Mouse (Mus musculus): ENCODE results near the gene Abl2. TPM values are rescaled to one million over a fixed set of nuclear protein-coding genes. Genes with fewer than 3 reads are reported as not detected.

The Abl2 gene
- polyA plus RNA-seq, 2 experiments = 1.2 to 1.6 TPM

GRCm38 (mm10) chr1:156584175-156584574 is 25.6 kb downstream of the Abl2 start:
- no peak overlapping the region for H3K4me3 ChIP-seq (ENCODE audit: insufficient read depth in 1 of 2, low read depth in 2 of 2, low read length in 2 of 2)
- no peak overlapping the region for H3K27ac ChIP-seq
- 56% methylated on average over 1 of the region's 1 CpGs for WGBS (ENCODE audit: insufficient replicate concordance)
- H3K4me1 ChIP-seq (replicated peaks; ENCODE audit: control insufficient read depth in 2 of 2, insufficient read depth in 2 of 2, low read length in 1 of 2) = no peaks in the 10 kb centered on the region
- H3K27me3 ChIP-seq (ENCODE audit: control insufficient read depth, insufficient read depth, low read length) = no peaks in the 10 kb centered on the region
- H3K4me2 ChIP-seq (ENCODE audit: low read depth) = no peak overlapping the region
- H3K9me3 ChIP-seq (ENCODE audit: control insufficient read depth, low read length) = no peaks in the 10 kb centered on the region
- no peak for DNase-seq (ENCODE audit: low read depth in 3 of 3, low spot score in 3 of 3)
- TF ChIP-seq CTCF (IDR thresholded peaks at IDR 0.05; ENCODE audit: low read depth) (peak; percentile 28; the same call in 1 of the 2 replicates), EP300 (IDR thresholded peaks at IDR 0.05; ENCODE audit: low read depth) (no peak)
- no peak overlapping the region for H3K9ac ChIP-seq (replicated peaks)
- no peak for ATAC-seq (ENCODE audit: insufficient read depth)
- no peaks in the 10 kb centered on the region for H3K36me3 ChIP-seq (replicated peaks; ENCODE audit: control insufficient read depth, insufficient read depth, low read depth)

GRCm38 (mm10) chr1:156585512-156585911 is 26.9 kb downstream of the Abl2 start:
- 45% methylated on average over 3 of the region's 3 CpGs for WGBS (ENCODE audit: insufficient replicate concordance)
- H3K4me3 ChIP-seq (ENCODE audit: insufficient read depth in 1 of 2, low read depth in 2 of 2, low read length in 2 of 2) = no peak overlapping the region

GRCm38 (mm10) chr1:156589811-156590305 is 31.3 kb downstream of the Abl2 start:
- DNase-seq (ENCODE audit: low read depth in 3 of 3, low spot score in 3 of 3) = no peak

More at GRCm38 (mm10) chr1:156585512-156585911, 26.9 kb downstream of the Abl2 start:
- 0 out of 4 replicates have a peak, but pooled peaks cover 0 to 2% of the 10 kb centered on the region in 2 experiments for H3K4me1 ChIP-seq (replicated peaks; ENCODE audit: control insufficient read depth in 2 of 2, insufficient read depth in 2 of 2, low read length in 1 of 2)
- ATAC-seq (ENCODE audit: insufficient read depth) = no peak
- TF ChIP-seq EP300 (IDR thresholded peaks at IDR 0.05; ENCODE audit: low read depth) (no peak), CTCF (IDR thresholded peaks at IDR 0.05; ENCODE audit: low read depth) (no peak)
- H3K36me3 ChIP-seq (replicated peaks; ENCODE audit: control insufficient read depth, insufficient read depth, low read depth) = no peaks in the 10 kb centered on the region
- no peak overlapping the region for H3K9ac ChIP-seq (replicated peaks)
- H3K9me3 ChIP-seq (ENCODE audit: control insufficient read depth, low read length) = no peaks in the 10 kb centered on the region
- no peak overlapping the region for H3K27ac ChIP-seq
- DNase-seq (ENCODE audit: low read depth in 3 of 3, low spot score in 3 of 3) = no peak
- no peaks in the 10 kb centered on the region for H3K27me3 ChIP-seq (ENCODE audit: control insufficient read depth, insufficient read depth, low read length)
- no peak overlapping the region for H3K4me2 ChIP-seq (ENCODE audit: low read depth)

GRCm38 (mm10) chr1:156590357-156590756 is 31.8 kb downstream of the Abl2 start:
- Histone ChIP-seq H3K4me1 (replicated peaks; ENCODE audit: control insufficient read depth in 2 of 2, insufficient read depth in 2 of 2, low read length in 1 of 2) (0 out of 4 replicates have a peak, but pooled peaks cover 0 to 2% of the 10 kb centered on the region in 2 experiments), H3K36me3 (replicated peaks; ENCODE audit: control insufficient read depth, insufficient read depth, low read depth) (no peaks in the 10 kb centered on the region), H3K27me3 (ENCODE audit: control insufficient read depth, insufficient read depth, low read length) (no peaks in the 10 kb centered on the region), H3K4me3 (ENCODE audit: insufficient read depth in 1 of 2, low read depth in 2 of 2, low read length in 2 of 2) (no peak overlapping the region), H3K27ac (no peak overlapping the region), H3K4me2 (ENCODE audit: low read depth) (no peak overlapping the region), H3K9ac (replicated peaks) (no peak overlapping the region), H3K9me3 (ENCODE audit: control insufficient read depth, low read length) (no peaks in the 10 kb centered on the region)
- DNase-seq (ENCODE audit: low read depth in 3 of 3, low spot score in 3 of 3) (no peak), ATAC-seq (ENCODE audit: insufficient read depth) (no peak)
- TF ChIP-seq EP300 (IDR thresholded peaks at IDR 0.05; ENCODE audit: low read depth) = no peak
- 33% methylated on average over 1 of the region's 1 CpGs for WGBS (ENCODE audit: insufficient replicate concordance)

More at GRCm38 (mm10) chr1:156589811-156590305, 31.3 kb downstream of the Abl2 start:
- H3K9ac ChIP-seq (replicated peaks) = no peak overlapping the region
- H3K4me3 ChIP-seq (ENCODE audit: insufficient read depth in 1 of 2, low read depth in 2 of 2, low read length in 2 of 2) = no peak overlapping the region
- ATAC-seq (ENCODE audit: insufficient read depth) = no peak
- H3K27ac ChIP-seq = no peak overlapping the region
- H3K27me3 ChIP-seq (ENCODE audit: control insufficient read depth, insufficient read depth, low read length) = no peaks in the 10 kb centered on the region
- H3K4me1 ChIP-seq (replicated peaks; ENCODE audit: control insufficient read depth in 2 of 2, insufficient read depth in 2 of 2, low read length in 1 of 2) = 0 out of 4 replicates have a peak, but pooled peaks cover 0 to 2% of the 10 kb centered on the region in 2 experiments
- H3K9me3 ChIP-seq (ENCODE audit: control insufficient read depth, low read length) = no peaks in the 10 kb centered on the region
- H3K4me2 ChIP-seq (ENCODE audit: low read depth) = no peak overlapping the region
- no peak for TF ChIP-seq EP300 (IDR thresholded peaks at IDR 0.05; ENCODE audit: low read depth)
- TF ChIP-seq CTCF (IDR thresholded peaks at IDR 0.05; ENCODE audit: low read depth) = no peak
- WGBS (ENCODE audit: insufficient replicate concordance) = 81% methylated on average over 3 of the region's 3 CpGs
- no peaks in the 10 kb centered on the region for H3K36me3 ChIP-seq (replicated peaks; ENCODE audit: control insufficient read depth, insufficient read depth, low read depth)

- no peak overlapping the region for H3K4me3 ChIP-seq (ENCODE audit: insufficient read depth in 1 of 2, low read depth in 2 of 2, low read length in 2 of 2)
- WGBS (ENCODE audit: insufficient replicate concordance) = 69% methylated on average over 5 of the region's 5 CpGs
- DNase-seq (ENCODE audit: low read depth in 3 of 3, low spot score in 3 of 3) = no peak
- H3K9me3 ChIP-seq (ENCODE audit: control insufficient read depth, low read length) = no peaks in the 10 kb centered on the region
- H3K4me2 ChIP-seq (ENCODE audit: low read depth) = no peak overlapping the region
- no peak overlapping the region for H3K9ac ChIP-seq (replicated peaks)
- TF ChIP-seq CTCF (IDR thresholded peaks at IDR 0.05; ENCODE audit: low read depth) (no peak), EP300 (IDR thresholded peaks at IDR 0.05; ENCODE audit: low read depth) (no peak)
- no peak for ATAC-seq (ENCODE audit: insufficient read depth)
- H3K4me1 ChIP-seq (replicated peaks; ENCODE audit: control insufficient read depth in 2 of 2, insufficient read depth in 2 of 2, low read length in 1 of 2) = 0 out of 4 replicates have a peak, but pooled peaks cover 0 to 2% of the 10 kb centered on the region in 2 experiments
- H3K27ac ChIP-seq = no peak overlapping the region
- no peaks in the 10 kb centered on the region for H3K36me3 ChIP-seq (replicated peaks; ENCODE audit: control insufficient read depth, insufficient read depth, low read depth)
- H3K27me3 ChIP-seq (ENCODE audit: control insufficient read depth, insufficient read depth, low read length) = no peaks in the 10 kb centered on the region
Measured at GRCm38 (mm10) chr1:156593267-156593666, 34.7 kb downstream of the Abl2 start.

All from liver, embryonic 14.5 days (tissue).